Mouse (Mus musculus) mouse trophoblast stem cell (cell line): ENCODE measurements at regions not wholly inside any gene's neighbourhood (a gene's known extent, or its start where the extent isn't known, plus 50 kb on each side); places are given as distances from the start of the nearest gene placed in this dataset.
"Not testable (repeated sequence)": the region's sequence is repeated elsewhere in the genome, so short reads cannot be mapped to it uniquely, and the experiment has no call there.

Source experiments
- in situ Hi-C, 2 experiments: fragments of 300-500 bp; cut with MseI, MboI; formaldehyde crosslinking; loops; 2 replicates in 1 of 2; 3 replicates in 1 of 2; pipeline ENCODE4 v1.15.1; 2025

- in situ Hi-C loops, result no loop called here
Measured at GRCm38 (mm10) chr2:10990043-10990728, 181.7 kb upstream of the Prkcq start.

- in situ Hi-C loops, result no loop called here
Measured at GRCm38 (mm10) chr2:10998798-10999197, 173.1 kb upstream of the Prkcq start.

GRCm38 (mm10) chr2:10999217-10999618 is 172.7 kb upstream of the Prkcq start:
- in situ Hi-C loops, result no loop called here

GRCm38 (mm10) chr2:11005806-11006205 is 166.1 kb upstream of the Prkcq start:
- in situ Hi-C loops, result no loop called here

- in situ Hi-C loops, result no loop called here
Measured at GRCm38 (mm10) chr2:11011041-11011962, 160.6 kb upstream of the Prkcq start.

- in situ Hi-C loops, result no loop called here
Measured at GRCm38 (mm10) chr2:11012312-11012860, 159.5 kb upstream of the Prkcq start.

- in situ Hi-C loops, result no loop called here
Measured at GRCm38 (mm10) chr2:11013154-11013553, 158.8 kb upstream of the Prkcq start.

- in situ Hi-C loops, result no loop called here
Measured at GRCm38 (mm10) chr2:11016446-11016845, 155.5 kb upstream of the Prkcq start.

- in situ Hi-C loops, result no loop called here
Measured at GRCm38 (mm10) chr2:11032891-11033290, 139.0 kb upstream of the Prkcq start.

- in situ Hi-C loops, result no loop called here
Measured at GRCm38 (mm10) chr2:11034178-11034577, 137.7 kb upstream of the Prkcq start.

- in situ Hi-C loops, result no loop called here
Measured at GRCm38 (mm10) chr2:11037343-11037742, 134.6 kb upstream of the Prkcq start.

GRCm38 (mm10) chr2:11038440-11038839 is 133.5 kb upstream of the Prkcq start:
- in situ Hi-C loops, result no loop called here

GRCm38 (mm10) chr2:11040005-11040404 is 131.9 kb upstream of the Prkcq start:
- in situ Hi-C loops, result no loop called here

GRCm38 (mm10) chr2:11044727-11045274 is 127.1 kb upstream of the Prkcq start:
- in situ Hi-C loops, result no loop called here

- in situ Hi-C loops, result no loop called here
Measured at GRCm38 (mm10) chr2:11051621-11052020, 120.3 kb upstream of the Prkcq start.

- in situ Hi-C loops, result no loop called here
Measured at GRCm38 (mm10) chr2:11059731-11060425, 112.0 kb upstream of the Prkcq start.

GRCm38 (mm10) chr2:11067384-11067783 is 104.5 kb upstream of the Prkcq start:
- in situ Hi-C loops, result no loop called here

GRCm38 (mm10) chr2:11083536-11083935 is 88.4 kb upstream of the Prkcq start:
- in situ Hi-C loops, result no loop called here

- in situ Hi-C loops, result no loop called here
Measured at GRCm38 (mm10) chr2:11086996-11087395, 84.9 kb upstream of the Prkcq start.

- in situ Hi-C loops, result not testable (repeated sequence)
Measured at GRCm38 (mm10) chr2:11099834-11100622, 71.9 kb upstream of the Prkcq start.

GRCm38 (mm10) chr2:11113191-11113590 is 58.7 kb upstream of the Prkcq start:
- in situ Hi-C loops, result loop anchor here (10.0 kb wide), 2 partner anchors 142 to 172 kb away; no protein-coding TSS in a partner anchor
